Mouse (Mus musculus) cerebellum, postnatal 36 days (tissue): Measurements from ENCODE around the gene Fer.
A peak's percentile ranks its signal among the peaks of the same experiment; 100 is the strongest.

Experiments used
- DNase-seq, 2 experiments: peaks; one replicate each; pipeline ENCODE4 v3.0.0; 2021 to 2022; ENCODE audit warnings: mixed read lengths in 2 of 2

The Fer gene

DNA sequence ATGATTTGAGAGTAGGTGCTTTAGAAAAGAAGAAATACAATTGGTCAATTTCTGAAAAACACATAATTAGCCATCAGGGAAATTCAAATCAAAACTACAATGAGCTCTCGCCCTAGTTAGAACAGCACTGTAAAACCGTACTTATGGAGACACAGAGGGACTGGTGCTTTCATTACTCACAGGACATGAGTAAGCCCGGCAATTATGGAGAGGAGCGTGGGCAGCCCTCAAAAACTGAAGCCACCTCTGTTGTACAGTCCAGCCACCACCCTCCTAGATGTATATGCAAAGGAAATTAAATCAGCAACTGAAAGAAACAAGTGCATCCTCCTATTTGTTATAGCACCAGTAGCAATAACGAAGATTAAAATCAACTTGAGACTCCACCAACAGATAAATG lies 304.9 kb downstream of the Fer start:
- no peak for DNase-seq

DNA sequence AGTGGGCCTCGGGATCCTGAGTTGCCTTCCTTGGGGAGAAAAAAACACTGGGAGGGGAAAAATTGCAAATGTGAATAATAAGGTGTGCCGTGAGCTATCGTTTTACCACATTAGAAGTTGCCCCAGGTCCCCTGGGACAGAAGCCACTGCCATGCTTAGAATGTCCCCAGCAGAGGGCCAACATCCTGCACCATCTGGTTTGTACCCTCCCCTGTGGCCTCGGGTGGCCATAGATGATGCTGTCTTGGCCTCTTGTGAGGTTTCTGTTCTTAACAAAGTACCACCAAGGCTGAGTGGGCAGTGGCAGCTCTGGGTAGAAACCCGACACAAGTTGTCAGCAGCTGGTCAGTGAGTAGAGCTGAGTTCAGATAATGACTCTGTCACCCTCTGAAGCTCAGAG lies 307.2 kb downstream of the Fer start:
- no peak for DNase-seq

DNA sequence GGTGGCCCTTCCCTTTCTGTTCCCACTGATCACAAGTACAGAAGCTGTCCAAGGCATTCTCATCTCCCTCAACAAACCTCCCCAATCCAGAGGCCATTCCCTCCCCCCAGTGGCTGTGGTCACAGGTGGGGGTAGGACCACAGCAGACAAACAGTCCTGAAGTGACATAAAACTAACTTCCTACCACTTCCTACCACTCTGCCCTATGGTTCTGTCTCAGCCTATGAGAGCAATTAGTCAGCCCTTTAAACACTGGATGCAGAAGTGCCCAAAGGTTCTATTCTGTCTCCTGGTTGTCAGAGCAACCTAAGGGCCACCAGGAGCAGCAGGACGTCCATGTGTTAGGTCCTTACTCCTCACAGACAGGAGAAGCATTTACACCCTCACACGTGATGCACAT lies 309.6 kb downstream of the Fer start:
- no peak for DNase-seq

DNA sequence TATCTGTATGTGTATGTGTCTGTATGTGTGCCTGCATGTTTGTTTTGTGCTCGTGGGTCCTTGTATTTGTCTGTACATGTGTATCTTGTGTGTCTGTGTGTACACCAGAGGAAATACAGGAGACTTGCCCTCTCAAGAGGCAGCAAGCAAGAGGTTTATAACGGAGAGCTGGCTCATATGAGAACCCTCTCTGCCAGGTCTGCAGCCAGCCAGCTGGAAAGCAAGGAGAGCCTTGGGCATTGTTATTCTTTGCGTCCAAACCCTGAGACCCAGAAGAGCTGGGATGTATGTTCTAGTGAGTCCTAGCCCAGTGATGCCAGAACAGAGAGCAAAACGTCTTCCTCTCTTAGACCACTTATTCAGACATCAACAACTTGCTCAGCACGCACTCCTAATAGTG lies 317.7 kb downstream of the Fer start:
- DNase-seq, result peak in 1 of 2 experiments; percentile 16

DNA sequence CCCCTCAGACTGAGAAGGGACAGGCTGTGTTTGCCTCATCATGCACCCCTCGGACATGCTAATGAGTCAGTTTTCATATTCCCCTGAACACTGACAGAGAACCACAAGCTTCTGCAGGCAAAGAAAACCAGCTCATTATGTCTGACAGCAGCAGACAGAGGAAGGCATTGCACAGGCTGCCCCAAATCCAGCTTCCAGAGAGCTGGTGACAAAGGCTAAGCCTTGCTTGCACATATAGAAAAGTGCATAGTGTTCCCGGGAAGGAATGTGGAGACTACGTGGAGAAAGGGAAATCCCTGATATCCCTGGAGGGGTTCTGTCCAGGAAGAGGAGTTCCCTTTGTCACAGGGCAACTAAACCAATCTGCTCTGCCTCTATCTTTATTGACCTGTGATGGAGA lies 318.4 kb downstream of the Fer start:
- DNase-seq, result no peak

DNA sequence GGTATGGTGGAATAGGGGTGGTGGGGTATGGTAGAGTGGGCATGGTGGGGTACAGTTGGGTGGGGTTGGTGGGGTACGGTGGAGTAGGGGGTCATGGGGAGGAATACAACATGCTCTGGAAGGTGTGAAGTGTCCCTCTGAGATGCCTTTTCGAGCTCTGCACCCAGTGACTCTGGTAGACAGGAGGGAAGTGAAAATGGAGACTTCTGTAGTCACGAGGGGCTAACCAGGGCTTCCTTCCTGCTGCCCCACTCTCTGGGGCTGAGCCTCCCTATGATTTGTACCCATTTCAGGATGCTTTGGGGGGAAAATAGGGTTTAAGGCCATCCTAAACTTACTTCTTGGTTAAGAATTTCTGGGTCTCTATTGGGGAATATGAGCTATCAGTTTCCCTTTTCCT lies 319.7 kb downstream of the Fer start:
- no peak for DNase-seq

DNA sequence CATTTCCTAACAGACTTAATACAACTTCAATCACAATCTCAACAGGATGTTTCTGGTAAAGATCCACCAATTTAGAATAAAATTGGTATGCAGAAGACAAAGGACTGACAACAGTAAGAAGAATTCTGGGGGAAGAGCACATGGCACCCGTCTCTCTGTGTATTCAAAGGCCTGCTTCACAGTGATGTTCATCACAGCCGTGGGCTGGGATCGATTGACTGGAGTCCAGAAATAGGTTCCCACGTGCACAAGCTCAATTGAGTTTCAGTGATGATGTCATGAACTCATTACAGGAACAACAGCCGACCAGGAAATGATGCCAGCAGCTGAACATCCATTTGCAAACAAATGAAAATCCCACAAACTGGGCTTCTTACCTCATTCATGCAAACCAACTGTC lies 320.3 kb downstream of the Fer start:
- no peak for DNase-seq
